Mouse (Mus musculus) gastrocnemius, adult 18-20 months (tissue): ENCODE data around the gene Sox13. TPM values are rescaled to one million over a fixed set of nuclear protein-coding genes. Genes with fewer than 3 reads are reported as not detected.
"Not testable (repeated sequence)": the region's sequence is repeated elsewhere in the genome, so short reads cannot be mapped to it uniquely, and the experiment has no call there.

Experiments
- DNase-seq: peaks from one replicate; pipeline ENCODE4 v3.0.0; 2021; ENCODE audit warnings: low spot score
- total RNA-seq, 2 experiments: library from RNA; stranded (reverse); gene quantifications; 2 replicates each; pipeline ENCODE4 v1.2.3; 2021

Gene Sox13
- total RNA-seq, 2 experiments from 2014 or later, result 6.2 to 11.5 TPM

- DNase-seq, result no peak
Observed at GRCm38 (mm10) chr1:133371431-133371830, 52.7 kb downstream of the Sox13 start.

DNA sequence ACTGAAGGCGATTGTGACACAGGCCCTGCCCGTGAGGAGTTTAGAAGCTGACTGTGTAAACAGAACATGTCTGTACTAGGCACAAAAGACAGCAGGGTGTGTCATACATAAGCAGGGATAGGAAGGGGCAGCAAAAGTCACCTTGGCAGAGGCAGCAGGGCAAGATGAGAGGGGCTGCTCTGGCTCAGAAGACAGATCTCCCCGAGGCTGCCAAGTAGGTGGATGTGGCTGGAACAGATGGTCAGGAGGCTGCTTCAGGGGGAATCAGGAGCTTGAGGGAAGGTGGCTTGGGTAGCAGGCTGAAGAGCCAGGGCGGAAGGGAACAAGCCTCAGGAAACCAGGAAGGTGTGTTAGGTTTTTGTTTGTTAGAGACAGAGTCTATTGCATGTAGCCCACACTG is 53.8 kb downstream of the Sox13 start:
- no peak for DNase-seq

DNA sequence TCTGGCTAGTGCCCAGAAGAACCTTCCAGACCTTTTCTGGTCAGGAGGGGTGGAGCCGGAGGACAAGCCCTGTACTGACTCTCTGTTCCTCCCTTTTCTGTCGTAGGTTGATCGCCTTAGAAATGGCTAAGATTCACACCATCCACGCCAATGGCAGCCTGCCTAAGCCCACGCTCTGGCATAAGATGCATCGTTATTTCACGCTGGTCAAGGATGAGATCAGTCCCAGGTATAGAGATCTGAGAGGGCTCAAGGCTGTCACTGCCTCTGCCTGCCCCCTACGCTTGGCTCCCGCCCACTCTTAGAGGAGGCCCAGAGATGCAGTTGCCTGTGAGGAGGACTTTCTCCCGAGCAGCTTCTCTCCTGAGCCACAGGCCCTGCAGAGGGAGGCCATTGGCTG is 55.5 kb downstream of the Sox13 start:
- DNase-seq, result no peak

GRCm38 (mm10) chr1:133367606-133368488 is 56.3 kb downstream of the Sox13 start:
- DNase-seq, result peak; percentile 29

GRCm38 (mm10) chr1:133366951-133367605 is 57.1 kb downstream of the Sox13 start:
- no peak for DNase-seq

- DNase-seq, result no peak
Observed at GRCm38 (mm10) chr1:133364890-133365289, 59.3 kb downstream of the Sox13 start.

- no peak for DNase-seq
Observed at GRCm38 (mm10) chr1:133364022-133364630, 60.1 kb downstream of the Sox13 start.

- DNase-seq, result peak; percentile 62
Observed at GRCm38 (mm10) chr1:133363276-133364021, 60.7 kb downstream of the Sox13 start, which contains the start of gene Etnk2. Etnk2 (plus strand) TSS chr1:133363572.

DNA sequence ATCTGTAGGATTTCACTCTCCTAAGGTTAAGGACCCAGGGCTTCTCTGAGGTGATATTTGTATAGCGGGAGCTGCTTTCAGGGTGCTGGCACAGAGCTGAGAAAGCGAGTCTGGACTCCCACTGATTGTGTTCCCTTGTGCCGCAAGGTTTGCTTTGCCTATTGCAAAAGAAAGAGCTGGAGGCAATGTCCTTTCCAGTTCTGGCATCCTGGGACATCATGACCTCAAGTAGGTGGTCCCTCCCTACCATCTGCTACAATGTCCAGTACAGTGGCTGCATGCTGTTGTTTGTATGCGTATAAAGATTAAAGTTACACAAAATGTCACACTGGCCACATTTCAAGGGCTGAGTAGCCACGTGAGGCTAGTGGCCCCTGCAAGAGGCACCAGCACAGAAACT is 62.1 kb downstream of the Sox13 start:
- no peak for DNase-seq

GRCm38 (mm10) chr1:133361006-133361405 is 63.2 kb downstream of the Sox13 start:
- DNase-seq, result no peak

GRCm38 (mm10) chr1:133356330-133356729 is 67.8 kb downstream of the Sox13 start:
- DNase-seq, result no peak

DNA sequence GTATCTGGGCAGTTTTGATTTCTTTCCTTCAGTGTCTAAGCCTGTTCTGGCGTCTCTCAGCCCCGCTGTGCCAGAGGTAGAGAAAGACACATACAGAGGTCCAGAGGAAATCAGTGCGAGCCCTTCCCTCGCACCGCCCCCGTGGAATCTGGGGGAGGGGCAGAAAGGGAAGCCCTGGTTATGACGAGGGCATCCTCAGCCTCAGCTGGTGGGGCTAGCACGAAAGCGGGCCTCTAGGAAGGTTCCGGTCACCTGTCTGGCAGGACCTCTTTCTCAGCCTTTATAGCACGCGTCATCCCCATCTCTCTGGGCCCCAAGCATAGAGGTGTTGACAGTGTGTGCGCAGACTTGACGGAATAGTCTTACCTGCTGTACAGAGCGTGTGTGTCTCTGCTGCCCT is 68.3 kb downstream of the Sox13 start:
- no peak for DNase-seq

DNA sequence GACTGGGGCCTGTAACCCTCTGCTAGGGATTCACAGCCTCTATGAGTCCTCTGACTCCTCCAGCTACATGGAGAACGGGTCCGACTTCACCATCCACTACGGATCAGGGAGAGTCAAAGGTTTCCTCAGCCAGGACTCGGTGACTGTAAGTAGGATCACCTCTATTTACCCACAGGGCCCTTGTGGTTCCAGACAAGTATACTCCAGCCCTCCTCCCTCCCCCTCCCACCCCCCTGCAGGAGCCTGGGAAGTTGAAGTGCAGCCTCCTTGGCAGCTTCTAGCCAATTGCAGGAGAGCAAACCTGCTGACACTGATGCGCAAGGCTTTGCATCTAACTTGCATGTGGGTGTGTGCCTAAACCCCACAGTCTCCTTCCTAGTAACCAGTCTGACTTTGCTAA is 68.7 kb downstream of the Sox13 start:
- DNase-seq, result no peak

GRCm38 (mm10) chr1:133353371-133353809 is 70.8 kb downstream of the Sox13 start:
- peak; percentile 53 for DNase-seq

DNA sequence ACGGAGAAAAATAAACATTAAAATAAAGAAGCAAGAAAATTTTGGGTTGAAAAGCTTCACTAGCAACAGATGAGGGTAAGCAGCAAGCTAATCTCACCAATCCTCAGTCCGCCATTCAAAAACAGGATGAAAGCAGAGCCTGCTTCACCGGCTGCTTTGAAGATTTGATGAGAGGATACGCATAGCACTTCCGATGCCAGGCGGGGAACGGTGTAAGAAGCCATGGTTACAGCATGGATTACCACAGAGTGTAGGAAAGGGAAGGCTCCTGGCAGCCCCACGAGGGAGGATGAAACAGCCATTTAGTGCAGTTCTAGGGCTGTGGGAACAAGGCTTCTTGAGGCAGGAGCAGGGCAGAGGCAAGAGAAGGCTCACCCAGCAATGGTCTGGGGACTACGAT is 72.4 kb downstream of the Sox13 start:
- DNase-seq, result no peak

GRCm38 (mm10) chr1:133350210-133350609 is 74.0 kb downstream of the Sox13 start, which contains the start of gene Ren1:
Ren1 (plus strand) TSS chr1:133350510.
- no peak for DNase-seq

DNA sequence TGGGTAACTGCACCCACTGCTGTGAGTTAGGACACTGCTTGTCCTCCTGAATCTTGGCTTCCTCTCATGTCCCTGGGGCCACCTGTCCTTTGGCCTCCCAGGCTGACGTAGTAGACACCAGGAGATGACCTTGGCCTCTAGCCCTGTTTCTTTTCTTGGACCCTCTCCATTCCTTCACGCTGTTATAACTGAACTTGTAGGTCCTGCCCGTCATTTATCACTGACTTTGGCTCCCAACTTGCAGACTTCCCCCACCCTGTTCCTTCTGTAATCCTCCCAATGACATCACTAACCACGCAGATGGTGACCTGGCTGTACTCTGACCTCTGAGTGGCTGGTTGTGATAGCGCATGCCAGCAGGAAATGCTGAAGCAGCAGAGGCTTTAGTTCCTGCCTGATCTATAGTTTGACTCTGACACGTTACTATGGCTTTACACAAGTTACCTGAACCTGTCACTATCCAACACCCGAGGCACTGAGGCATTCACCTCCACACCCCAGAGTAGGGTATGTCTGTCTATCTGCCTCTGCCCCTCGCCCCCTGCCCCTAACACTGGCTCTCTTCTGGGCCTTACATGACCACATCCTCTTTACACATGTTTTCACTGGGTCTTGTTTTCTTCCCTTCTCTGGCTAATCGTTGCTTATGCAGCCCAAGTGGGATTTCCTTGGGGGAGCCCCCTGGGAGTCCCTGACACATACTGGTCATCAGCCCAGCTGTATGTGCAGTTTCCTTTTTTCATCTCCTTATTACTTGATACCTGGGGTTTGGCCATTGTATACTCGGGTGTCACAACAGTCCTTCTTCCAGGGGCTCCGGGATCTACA is 76.3 kb downstream of the Sox13 start:
- DNase-seq, result no peak

- no peak for DNase-seq
Observed at GRCm38 (mm10) chr1:133347226-133347625, 77.0 kb downstream of the Sox13 start.

GRCm38 (mm10) chr1:133346531-133346930 is 77.6 kb downstream of the Sox13 start:
- DNase-seq, result no peak

DNA sequence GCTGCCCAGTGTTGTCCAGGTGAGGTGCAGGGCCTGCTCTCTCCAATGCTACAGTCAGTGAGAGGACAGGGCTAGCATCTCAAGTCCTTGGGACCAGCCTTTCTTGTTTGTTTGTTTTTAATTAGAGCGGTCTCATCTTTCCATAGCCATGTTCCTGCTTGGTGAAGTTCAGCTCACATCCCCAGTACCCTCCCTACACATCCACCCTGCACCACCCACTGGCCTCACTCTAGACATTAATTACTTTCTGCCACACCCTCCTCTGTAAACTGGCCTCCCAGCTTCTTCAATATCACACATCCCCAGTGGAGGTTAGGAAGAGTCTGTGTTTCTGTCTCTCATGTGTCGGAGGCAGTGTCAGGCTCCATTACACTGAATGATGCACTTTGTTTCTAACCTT is 79.8 kb downstream of the Sox13 start:
- no peak for DNase-seq

- not testable (repeated sequence) for DNase-seq
Observed at GRCm38 (mm10) chr1:133340403-133340802, 83.8 kb downstream of the Sox13 start.
